Mouse (Mus musculus): ENCODE measurements at regions not wholly inside any gene's neighbourhood (a gene's known extent, or its start where the extent isn't known, plus 50 kb on each side); places are given as distances from the start of the nearest gene placed in this dataset.

- DNase-seq (ENCODE audit: low read depth, low spot score): no peak
Observed at GRCm38 (mm10) chr2:114828192-114828591, 173.4 kb upstream of the Dph6 start.

- DNase-seq (ENCODE audit: low read depth, low spot score): no peak
Observed at GRCm38 (mm10) chr2:114835694-114836093, 180.9 kb upstream of the Dph6 start.

- DNase-seq (ENCODE audit: low read depth, low spot score): no peak
Observed at GRCm38 (mm10) chr2:114843696-114844388, 189.1 kb upstream of the Dph6 start.

- DNase-seq (ENCODE audit: low read depth, low spot score): no peak
Observed at GRCm38 (mm10) chr2:114844389-114844771, 189.6 kb upstream of the Dph6 start.

DNA sequence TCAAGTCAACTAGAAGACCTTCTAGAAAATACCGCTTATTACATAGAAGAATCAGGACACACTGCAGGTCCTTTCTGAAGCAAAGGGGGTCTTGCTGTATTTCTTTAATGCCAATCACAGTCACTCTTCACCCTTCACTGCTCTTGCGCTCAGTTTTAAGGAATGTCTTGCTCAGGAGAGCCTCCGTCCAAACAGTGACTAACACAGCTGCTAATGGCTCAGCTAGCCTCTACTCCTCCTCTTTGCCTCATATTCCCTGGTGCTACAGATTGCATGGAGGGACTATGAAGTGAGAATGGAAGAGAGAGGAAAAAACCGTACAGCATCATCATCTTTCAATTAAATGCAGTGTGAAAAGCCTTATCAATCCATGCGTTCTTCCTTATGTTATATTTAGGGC lies 193.7 kb upstream of the Dph6 start:
- DNase-seq (ENCODE audit: low read depth, low spot score): no peak

DNA sequence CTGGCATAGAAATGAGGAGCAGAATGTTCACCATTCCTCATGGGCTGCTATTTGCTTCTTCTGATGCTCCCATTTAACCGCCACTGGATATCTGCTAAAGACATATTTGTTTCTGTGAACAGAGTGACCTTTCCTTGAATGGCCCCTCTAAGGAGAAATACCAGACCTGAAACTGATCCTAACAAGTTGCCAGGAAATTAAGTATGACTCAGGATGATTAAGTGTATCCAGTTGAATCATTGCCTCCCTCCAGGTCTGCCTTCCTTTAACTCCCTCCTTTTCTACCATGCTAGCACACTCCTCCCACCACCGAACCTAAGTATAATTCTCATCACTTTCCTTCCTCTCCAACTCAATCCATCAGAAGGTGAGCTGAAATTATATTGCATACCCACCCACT lies 194.2 kb upstream of the Dph6 start:
- DNase-seq (ENCODE audit: low read depth, low spot score): no peak

DNA sequence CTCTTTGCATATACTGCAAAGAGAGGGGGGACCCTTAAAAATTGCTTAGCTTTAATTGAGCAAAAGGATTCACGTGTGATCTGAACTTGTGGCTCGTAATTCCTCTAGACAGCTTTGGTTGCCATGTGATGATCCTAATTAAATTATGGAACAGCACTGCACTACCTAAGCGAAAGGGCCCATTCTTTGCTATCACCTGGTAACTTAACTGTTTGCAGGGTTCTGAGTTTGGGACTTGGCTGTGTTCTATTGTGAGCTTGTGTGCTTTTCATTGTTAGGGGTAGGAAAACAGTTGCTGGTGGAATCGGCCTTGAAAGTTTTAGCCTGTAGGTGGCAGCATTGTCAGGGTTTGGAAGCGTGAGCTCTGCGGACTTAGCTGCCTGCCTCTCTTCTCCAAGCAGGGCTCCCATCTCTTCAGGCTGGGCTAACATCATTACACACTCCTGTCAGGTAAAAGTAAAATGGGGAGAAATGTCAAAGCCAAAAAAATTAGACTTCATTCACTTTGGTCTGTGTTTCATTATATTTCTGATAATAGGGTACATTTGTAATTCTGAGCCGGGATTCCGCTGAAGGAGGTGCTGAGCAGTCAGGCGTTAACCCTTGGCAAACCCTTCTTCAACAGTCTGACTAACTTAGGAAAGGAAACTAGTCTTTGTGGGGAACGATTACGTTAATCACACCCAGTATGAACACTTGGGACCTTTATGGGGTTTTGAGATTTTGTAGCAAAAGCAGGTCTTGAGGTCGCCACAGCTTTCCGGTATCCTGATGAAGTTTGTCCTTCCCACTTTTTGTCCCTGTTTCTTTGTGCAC lies 199.2 kb upstream of the Dph6 start:
- peak; percentile 10 for DNase-seq (ENCODE audit: low read depth, low spot score)

DNA sequence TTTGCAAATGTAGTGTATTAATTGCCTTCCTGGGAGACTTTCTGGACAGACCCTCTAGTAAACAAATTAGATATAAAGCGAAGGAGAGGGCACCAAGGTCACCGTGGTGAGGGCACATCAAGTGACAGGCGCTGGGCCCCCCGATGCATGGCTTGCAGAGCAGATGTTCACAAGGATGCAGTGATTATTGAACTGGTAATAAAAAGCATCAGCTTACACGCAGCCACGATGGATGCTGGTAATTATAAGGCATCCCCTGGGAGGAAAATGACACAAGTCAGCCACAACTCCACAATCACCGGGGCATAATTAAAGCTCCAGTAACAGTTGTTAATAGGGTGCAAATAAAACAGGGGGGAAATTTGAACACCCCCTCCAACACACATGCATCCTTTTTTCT lies 217.5 kb upstream of the Dph6 start:
- no peak for DNase-seq (ENCODE audit: low read depth, low spot score)

GRCm38 (mm10) chr2:114873090-114873489 lies 218.3 kb upstream of the Dph6 start:
- DNase-seq (ENCODE audit: low read depth, low spot score): no peak

GRCm38 (mm10) chr2:114879084-114879483 lies 224.3 kb upstream of the Dph6 start:
- DNase-seq (ENCODE audit: low read depth, low spot score): no peak

DNA sequence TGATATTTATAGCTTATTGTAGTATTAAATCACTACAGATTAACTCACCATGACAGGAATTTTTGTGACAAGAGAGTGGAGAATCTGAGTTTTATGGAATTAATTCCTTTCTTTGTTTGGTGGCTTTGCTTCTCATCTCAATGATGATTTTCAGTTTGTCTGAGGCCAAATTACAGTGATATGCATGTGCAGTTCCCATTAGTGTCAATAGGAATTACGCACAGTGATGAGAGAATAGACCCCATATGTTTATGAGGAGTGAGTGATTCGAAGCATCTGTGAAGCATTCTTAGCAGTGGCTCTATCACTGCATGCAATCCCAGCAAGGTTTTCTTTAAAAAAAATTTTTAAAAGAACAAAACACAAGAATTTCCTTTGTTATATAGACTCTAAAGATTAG lies 225.0 kb upstream of the Dph6 start:
- no peak for DNase-seq (ENCODE audit: low read depth, low spot score)

DNA sequence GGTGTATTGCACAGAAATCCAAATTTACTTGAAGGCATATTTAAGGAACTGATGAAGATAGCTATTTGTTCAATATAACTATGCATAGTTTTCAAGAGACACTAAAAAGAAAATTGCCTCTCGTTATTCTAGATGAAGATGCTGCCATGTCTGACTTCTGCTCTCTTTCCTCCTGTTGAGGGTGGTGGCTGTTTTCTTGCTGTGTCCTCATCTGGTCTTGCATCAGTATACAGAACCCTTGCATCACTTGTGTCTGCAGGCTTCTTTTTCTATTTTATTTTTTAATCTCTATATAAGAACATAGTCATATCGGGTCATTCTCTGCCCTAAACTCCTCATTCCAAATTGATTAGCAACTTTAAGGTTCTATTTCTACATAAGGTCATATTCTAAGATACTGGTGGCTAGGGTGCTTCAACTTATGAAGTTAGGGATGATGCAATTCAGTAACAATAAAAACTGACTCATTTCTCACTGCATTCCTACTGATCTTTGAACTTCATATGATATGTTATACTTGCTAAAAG lies 231.0 kb upstream of the Dph6 start:
- no peak for DNase-seq (ENCODE audit: low read depth, low spot score)

DNA sequence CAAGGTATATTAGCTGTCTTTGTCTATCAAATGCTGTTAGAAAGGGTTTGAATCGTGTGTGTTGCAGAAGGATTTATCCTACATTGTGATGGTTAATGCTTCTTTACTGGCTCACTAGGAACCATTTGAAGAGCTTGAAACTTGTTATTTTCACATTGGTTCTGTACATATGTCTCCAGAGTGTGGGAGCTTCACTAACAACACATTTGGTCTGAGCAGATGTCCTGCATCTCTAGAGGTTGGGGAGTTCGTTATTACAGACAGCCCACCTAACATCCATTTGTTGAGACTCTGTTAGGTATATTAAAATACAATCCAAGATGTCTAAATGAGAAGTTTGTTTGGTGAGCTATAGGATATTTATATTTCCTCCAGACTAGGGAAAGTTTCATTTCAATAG lies 244.0 kb upstream of the Dph6 start:
- no peak for DNase-seq (ENCODE audit: low read depth, low spot score)

DNA sequence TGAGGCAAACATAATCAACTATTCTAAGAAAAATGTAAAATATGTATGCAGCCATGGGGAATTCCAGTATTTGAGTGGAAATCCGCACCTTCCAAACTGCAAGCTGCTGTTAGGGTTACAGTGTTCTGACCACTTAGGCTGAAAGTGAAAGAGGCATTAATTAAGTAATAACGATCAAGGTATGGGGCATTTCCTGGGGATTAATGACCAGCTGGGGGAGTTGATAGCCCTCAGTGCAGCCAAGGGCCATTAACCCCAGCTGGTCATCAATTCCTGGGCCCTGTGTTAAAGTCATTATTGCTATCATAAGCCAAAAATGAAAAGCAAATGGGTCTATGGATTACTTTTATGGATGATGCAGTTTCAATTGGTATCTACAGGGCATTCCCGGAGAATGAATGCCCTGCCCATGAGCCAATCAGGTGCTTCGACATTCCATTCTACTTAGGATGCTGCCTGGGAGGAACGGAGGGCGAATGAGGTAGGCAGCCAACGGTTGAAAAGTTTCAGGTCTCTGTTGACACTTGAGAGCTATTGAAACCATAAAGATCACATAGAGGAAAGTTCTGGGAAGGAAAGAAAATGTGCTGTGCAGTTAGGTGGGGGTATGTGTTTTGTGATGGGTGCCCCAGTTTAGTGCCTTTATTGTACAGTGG lies 257.2 kb upstream of the Dph6 start:
- no peak for DNase-seq (ENCODE audit: low read depth, low spot score)

- DNase-seq (ENCODE audit: low read depth, low spot score): no peak
Observed at GRCm38 (mm10) chr2:114915025-114915690, 260.4 kb upstream of the Dph6 start.

GRCm38 (mm10) chr2:114918420-114919332 lies 263.9 kb upstream of the Dph6 start:
- no peak for DNase-seq (ENCODE audit: low read depth, low spot score)

DNA sequence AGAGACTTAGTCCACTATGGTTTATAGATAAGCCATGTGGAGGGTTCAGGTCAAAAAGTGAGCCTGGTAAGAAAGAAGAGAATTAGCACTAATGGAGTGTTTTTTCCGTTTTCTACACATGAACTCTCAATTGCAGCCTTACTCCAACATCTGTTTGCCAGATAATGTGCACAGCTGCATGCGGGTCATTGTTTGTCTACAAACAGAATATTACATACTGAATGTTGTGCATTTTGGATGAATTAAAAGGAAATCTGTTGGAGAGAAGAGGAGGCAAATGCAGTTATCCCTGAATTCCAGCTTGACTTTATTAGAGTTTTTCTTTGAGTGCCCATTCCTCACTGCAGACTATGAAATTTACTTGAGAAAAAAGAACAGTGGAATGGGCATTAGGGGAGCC lies 269.1 kb upstream of the Dph6 start:
- DNase-seq (ENCODE audit: low read depth, low spot score): no peak

DNA sequence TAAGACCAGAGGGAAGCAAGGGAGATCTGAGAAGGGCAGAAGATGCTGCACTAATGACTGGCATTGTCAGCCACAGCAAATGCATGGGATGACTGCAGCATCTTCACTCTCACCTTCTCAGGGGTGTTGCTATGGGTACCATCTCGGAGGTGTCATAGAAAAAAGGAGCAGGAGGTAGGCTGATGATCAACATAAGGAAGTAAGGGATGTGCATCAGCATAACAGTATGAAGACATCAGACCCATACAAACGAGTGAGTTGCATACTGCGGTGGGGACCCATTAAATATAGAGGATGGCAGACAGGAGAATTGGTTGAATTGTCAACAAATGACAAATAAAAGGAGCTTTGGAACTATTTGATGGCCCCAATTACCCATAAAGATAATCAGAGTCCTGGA lies 280.7 kb upstream of the Dph6 start:
- no peak for DNase-seq (ENCODE audit: low read depth, low spot score)

DNA sequence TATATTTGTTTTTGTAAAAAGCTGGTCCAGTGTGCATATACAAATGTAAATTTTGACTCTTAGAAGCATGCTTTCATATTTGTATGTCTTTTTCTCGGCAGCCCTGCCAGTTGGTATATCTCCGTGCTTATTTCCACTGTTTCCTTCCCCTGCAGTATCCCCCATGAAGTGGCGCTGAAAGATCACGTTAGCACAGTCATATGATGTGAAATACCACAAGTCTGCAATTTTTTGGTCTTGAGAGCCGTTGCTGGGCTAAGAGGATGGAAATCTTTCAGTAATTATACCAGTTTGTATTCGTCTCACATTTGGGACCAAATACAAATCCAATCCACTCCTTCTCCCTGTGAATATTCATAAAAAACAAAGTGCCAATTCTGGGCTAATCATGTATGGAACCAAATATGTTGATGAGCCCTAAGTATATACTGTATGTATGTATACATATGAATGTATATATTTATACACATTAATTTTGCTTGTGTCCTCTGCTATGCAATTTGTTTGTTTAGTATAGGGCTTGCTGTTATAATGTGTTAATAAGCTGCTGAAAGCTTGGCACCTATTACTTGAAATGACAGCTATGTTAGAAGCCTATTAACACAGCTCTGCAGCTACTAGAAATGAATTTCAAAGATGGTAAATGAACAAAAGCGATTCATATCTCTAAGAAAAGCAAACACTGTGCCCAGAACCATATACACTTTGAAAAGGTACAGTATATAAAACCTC lies 283.8 kb upstream of the Dph6 start:
- no peak for DNase-seq (ENCODE audit: low read depth, low spot score)

GRCm38 (mm10) chr2:114966111-114966510 lies 311.3 kb upstream of the Dph6 start:
- DNase-seq (ENCODE audit: low read depth, low spot score): no peak

Data from CD4-positive, CD25-positive, alpha-beta regulatory T cell, adult 2 months (primary cell).